Mouse (Mus musculus) neural tube, embryonic 15.5 days (tissue): ENCODE measurements at regions not wholly inside any gene's neighbourhood (a gene's known extent, or its start where the extent isn't known, plus 50 kb on each side); places are given as distances from the start of the nearest gene placed in this dataset.

Source experiments
- ATAC-seq: fragments of 200-750 bp; cut with Nextera tagmentation; 2 replicates; pipeline ENCODE4 v1.8.0; 2017; ENCODE audit warnings: mild to moderate bottlenecking, moderate TSS enrichment, moderate library complexity; ENCODE audit not compliant: low FRiP score
- H3K27ac ChIP-seq: fragments of 300-500 bp; sonication (generic); replicated peaks from 2 replicates; pipeline ENCODE4 v1.5.1; 2015; ENCODE audit warnings: mild to moderate bottlenecking, inconsistent platforms
- H3K27me3 ChIP-seq: fragments of 300-500 bp; sonication (generic); replicated peaks from 2 replicates; pipeline ENCODE4 v1.6.1; 2015; ENCODE audit warnings: inconsistent platforms
- H3K36me3 ChIP-seq: fragments of 300-500 bp; sonication (generic); 2 replicates; pipeline ENCODE4 v1.6.1; 2015; ENCODE audit warnings: inconsistent platforms
- H3K4me1 ChIP-seq: fragments of 300-500 bp; sonication (generic); 2 replicates; pipeline ENCODE4 v1.6.1; 2015; ENCODE audit warnings: inconsistent platforms
- H3K4me2 ChIP-seq: fragments of 300-500 bp; sonication (generic); 2 replicates; pipeline ENCODE4 v1.6.1; 2015; ENCODE audit warnings: inconsistent platforms, mild to moderate bottlenecking, moderate library complexity
- H3K4me3 ChIP-seq: fragments of 300-500 bp; sonication (generic); replicated peaks from 2 replicates; pipeline ENCODE4 v1.5.1; 2015; ENCODE audit warnings: mild to moderate bottlenecking, inconsistent platforms
- H3K9ac ChIP-seq: fragments of 300-500 bp; sonication (generic); replicated peaks from 2 replicates; pipeline ENCODE4 v1.6.1; 2015; ENCODE audit warnings: mild to moderate bottlenecking, inconsistent platforms
- H3K9me3 ChIP-seq: fragments of 300-500 bp; sonication (generic); replicated peaks from 2 replicates; pipeline ENCODE4 v1.6.1; 2016; ENCODE audit warnings: inconsistent platforms
- WGBS: fragments of 180-500 bp; shearing (Covaris S2); methylation state at CpG from one replicate; pipeline ENCODE4 v1.1.7; 2015; ENCODE audit warnings: mixed read lengths; 5-methylcytosine and 5-hydroxymethylcytosine counted together

- H3K27me3 ChIP-seq: no peaks in the 10 kb centered on the region
- H3K4me2 ChIP-seq: no peak overlapping the region
- H3K4me3 ChIP-seq: no peak overlapping the region
- H3K9me3 ChIP-seq: no peaks in the 10 kb centered on the region
- no peaks in the 10 kb centered on the region for H3K36me3 ChIP-seq
- H3K9ac ChIP-seq: no peak overlapping the region
- 83% methylated on average over 1 of the region's 1 CpGs for WGBS
- no peak for ATAC-seq
- no peaks in the 10 kb centered on the region for H3K4me1 ChIP-seq
- no peak overlapping the region for H3K27ac ChIP-seq
Measured at GRCm38 (mm10) chr3:65449176-65449575, 56.8 kb upstream of the Ssr3 start.

- peak; percentile 40; the same call in 1 of the 2 replicates for ATAC-seq
- Histone ChIP-seq H3K4me3 (no peak overlapping the region), H3K9me3 (no peaks in the 10 kb centered on the region), H3K4me1 (peaks cover 17% of the 10 kb centered on the region), H3K4me2 (no peak overlapping the region), H3K36me3 (no peaks in the 10 kb centered on the region), H3K27me3 (no peaks in the 10 kb centered on the region), H3K9ac (no peak overlapping the region), H3K27ac (no peak overlapping the region)
- WGBS: 22% methylated on average over 1 of the region's 1 CpGs
Measured at GRCm38 (mm10) chr3:65443701-65444100, 51.3 kb upstream of the Ssr3 start.

- no peaks in the 10 kb centered on the region for H3K36me3 ChIP-seq
- H3K27ac ChIP-seq: no peak overlapping the region
- H3K4me3 ChIP-seq: no peak overlapping the region
- ATAC-seq: no peak
- H3K4me1 ChIP-seq: peaks cover 17% of the 10 kb centered on the region
- no peak overlapping the region for H3K9ac ChIP-seq
- H3K4me2 ChIP-seq: no peak overlapping the region
- no peaks in the 10 kb centered on the region for H3K9me3 ChIP-seq
- 79% methylated on average over 8 of the region's 8 CpGs for WGBS
- H3K27me3 ChIP-seq: no peaks in the 10 kb centered on the region
Measured at GRCm38 (mm10) chr3:65442946-65443345, 50.5 kb upstream of the Ssr3 start.

- Histone ChIP-seq H3K27ac (no peak overlapping the region), H3K4me1 (peaks cover 17% of the 10 kb centered on the region), H3K9ac (no peak overlapping the region), H3K36me3 (no peaks in the 10 kb centered on the region), H3K27me3 (no peaks in the 10 kb centered on the region), H3K9me3 (no peaks in the 10 kb centered on the region), H3K4me2 (no peak overlapping the region), H3K4me3 (no peak overlapping the region)
- no peak for ATAC-seq
- 73% methylated on average over 4 of the region's 4 CpGs for WGBS
Measured at GRCm38 (mm10) chr3:65442269-65442668, 49.8 kb upstream of the Ssr3 start.
